Mouse (Mus musculus) heart, adult 2 months (tissue): ENCODE measurements at regions not wholly inside any gene's neighbourhood (a gene's known extent, or its start where the extent isn't known, plus 50 kb on each side); places are given as distances from the start of the nearest gene placed in this dataset.

Source experiments
- DNase-seq, 2 experiments: peaks; one replicate each; pipeline ENCODE4 v3.0.0; 2021
- H3K27ac ChIP-seq: fragments of 200-600 bp; 2 replicates; pipeline ENCODE4 v1.8.1; 2022
- H3K27me3 ChIP-seq: fragments of 200-500 bp; 2 replicates; pipeline ENCODE4 v1.6.1; 2012; ENCODE audit warnings: mild to moderate bottlenecking, low read length, inconsistent platforms, mixed read lengths; ENCODE audit not compliant: control insufficient read depth, insufficient read depth
- H3K36me3 ChIP-seq: fragments of 200-500 bp; 2 replicates; pipeline ENCODE4 v1.6.1; 2012; ENCODE audit warnings: low read length, inconsistent platforms; ENCODE audit not compliant: control insufficient read depth, insufficient read depth
- H3K4me1 ChIP-seq: fragments of 200-500 bp; 2 replicates; pipeline ENCODE4 v1.6.1; 2011; ENCODE audit warnings: low read length; ENCODE audit not compliant: control insufficient read depth, insufficient read depth
- H3K4me3 ChIP-seq: fragments of 200-600 bp; 2 replicates; pipeline ENCODE4 v1.8.1; 2022
- H3K79me2 ChIP-seq: fragments of 200-500 bp; replicated peaks from 2 replicates; pipeline ENCODE4 v1.6.1; 2012; ENCODE audit warnings: mild to moderate bottlenecking, inconsistent platforms, low read length, moderate library complexity, mixed read lengths; ENCODE audit not compliant: control insufficient read depth, insufficient read depth
- H3K9ac ChIP-seq: fragments of 200-500 bp; 2 replicates; pipeline ENCODE4 v1.6.1; 2012; ENCODE audit warnings: low read depth, mild to moderate bottlenecking, control low read depth, inconsistent platforms, low read length, mixed read lengths
- CTCF ChIP-seq: fragments of 200-600 bp; IDR thresholded peaks from 2 replicates; pipeline ENCODE4 v1.8.1; 2022; ENCODE audit warnings: antibody characterized with exemption, mild to moderate bottlenecking, moderate library complexity
- EP300 ChIP-seq: fragments of 200-500 bp; IDR thresholded peaks from 2 replicates; pipeline ENCODE4 v1.6.1; 2011; ENCODE audit warnings: low read depth, low read length, control low read depth; ENCODE audit not compliant: insufficient read depth
- POLR2A ChIP-seq: fragments of 200-500 bp; IDR thresholded peaks from 2 replicates; pipeline ENCODE4 v1.6.1; 2011; ENCODE audit warnings: mild to moderate bottlenecking, low read depth, low read length, control low read depth; ENCODE audit not compliant: insufficient read depth
- WGBS: fragments of 180-500 bp; shearing (Covaris S2); methylation state at CpG from one replicate; pipeline ENCODE4 v1.1.7; 2018; 5-methylcytosine and 5-hydroxymethylcytosine counted together
- intact Hi-C: fragments of 180-260 bp; cut with DNase I; formaldehyde crosslinking; loops from one replicate; pipeline ENCODE4 v1.15.1; 2025

GRCm38 (mm10) chr6:36058206-36058605, 329.7 kb upstream of the Chrm2 start:
- DNase-seq, result peak in 1 of 2 experiments; percentile 4
- no peaks in the 10 kb centered on the region for H3K36me3 ChIP-seq
- no peak overlapping the region for H3K27ac ChIP-seq
- no peak overlapping the region for H3K4me3 ChIP-seq
- H3K27me3 ChIP-seq, result no peaks in the 10 kb centered on the region
- intact Hi-C loops, result no loop called here
- TF ChIP-seq POLR2A, result no peak
- TF ChIP-seq CTCF, result no peak
- no peak for TF ChIP-seq EP300
- no peaks in the 10 kb centered on the region for H3K79me2 ChIP-seq
- no peak overlapping the region for H3K9ac ChIP-seq
- H3K4me1 ChIP-seq, result no peaks in the 10 kb centered on the region

GRCm38 (mm10) chr6:36060411-36060810, 327.5 kb upstream of the Chrm2 start:
- no peak overlapping the region for H3K9ac ChIP-seq
- 58% methylated on average over 1 of the region's 1 CpGs for WGBS

GRCm38 (mm10) chr6:36064919-36065318, 323.0 kb upstream of the Chrm2 start:
- Histone ChIP-seq H3K79me2 (no peaks in the 10 kb centered on the region), H3K9ac (no peak overlapping the region), H3K27ac (no peak overlapping the region), H3K4me1 (no peaks in the 10 kb centered on the region; the same call in 1 of the 2 replicates), H3K36me3 (no peaks in the 10 kb centered on the region), H3K27me3 (no peaks in the 10 kb centered on the region), H3K4me3 (no peak overlapping the region)
- TF ChIP-seq POLR2A (no peak), CTCF (no peak), EP300 (no peak)
- intact Hi-C loops, result no loop called here
- no peak for DNase-seq
- 55% methylated on average over 1 of the region's 1 CpGs for WGBS

More at GRCm38 (mm10) chr6:36060411-36060810, 327.5 kb upstream of the Chrm2 start:
- no peak overlapping the region for H3K4me3 ChIP-seq
- H3K4me1 ChIP-seq, result no peaks in the 10 kb centered on the region
- no peak for TF ChIP-seq EP300
- TF ChIP-seq POLR2A, result no peak
- no peak for TF ChIP-seq CTCF
- no peaks in the 10 kb centered on the region for H3K79me2 ChIP-seq
- no peak for DNase-seq
- H3K27ac ChIP-seq, result no peak overlapping the region
- H3K27me3 ChIP-seq, result no peaks in the 10 kb centered on the region
- intact Hi-C loops, result no loop called here
- no peaks in the 10 kb centered on the region for H3K36me3 ChIP-seq

- Histone ChIP-seq H3K27ac (peak overlapping the region; percentile 70), H3K4me1 (no peaks in the 10 kb centered on the region; the same call in 1 of the 2 replicates), H3K79me2 (no peaks in the 10 kb centered on the region), H3K4me3 (no peak overlapping the region), H3K27me3 (no peaks in the 10 kb centered on the region), H3K9ac (no peak overlapping the region), H3K36me3 (no peaks in the 10 kb centered on the region)
- TF ChIP-seq CTCF (no peak), POLR2A (no peak), EP300 (no peak)
- DNase-seq, result no peak
- 51% methylated on average over 2 of the region's 2 CpGs for WGBS
- intact Hi-C loops, result no loop called here
These were observed 319.2 kb upstream of the Chrm2 start for GRCm38 (mm10) chr6:36068690-36069089.

- H3K36me3 ChIP-seq, result no peaks in the 10 kb centered on the region
- H3K4me3 ChIP-seq, result no peak overlapping the region
- H3K9ac ChIP-seq, result no peak overlapping the region
- no peak for DNase-seq
- no peaks in the 10 kb centered on the region for H3K79me2 ChIP-seq
- H3K4me1 ChIP-seq, result no peaks in the 10 kb centered on the region
- intact Hi-C loops, result no loop called here
- TF ChIP-seq CTCF, result no peak
- H3K27me3 ChIP-seq, result no peaks in the 10 kb centered on the region
- 85% methylated on average over 5 of the region's 5 CpGs for WGBS
- H3K27ac ChIP-seq, result no peak overlapping the region
These were observed 308.3 kb upstream of the Chrm2 start for GRCm38 (mm10) chr6:36079559-36079958.

- intact Hi-C loops, result no loop called here
- H3K4me1 ChIP-seq, result no peaks in the 10 kb centered on the region
- TF ChIP-seq CTCF (no peak), POLR2A (no peak), EP300 (no peak)
- WGBS, result 83% methylated on average over 2 of the region's 2 CpGs
- no peak overlapping the region for H3K4me3 ChIP-seq
- H3K79me2 ChIP-seq, result no peaks in the 10 kb centered on the region
- no peaks in the 10 kb centered on the region for H3K27me3 ChIP-seq
- no peak overlapping the region for H3K9ac ChIP-seq
- no peak overlapping the region for H3K27ac ChIP-seq
- no peak for DNase-seq
- H3K36me3 ChIP-seq, result no peaks in the 10 kb centered on the region
These were observed 294.3 kb upstream of the Chrm2 start for GRCm38 (mm10) chr6:36093584-36093983.
